Mouse (Mus musculus) heart, embryonic 14.5 days (tissue): ENCODE measurements around the gene Ubr3. TPM values are rescaled to one million over a fixed set of nuclear protein-coding genes. Genes with fewer than 3 reads are reported as not detected.

Experiments
- ATAC-seq: fragments of 200-750 bp; cut with Nextera tagmentation; 2 replicates; pipeline ENCODE4 v1.8.0; 2017; ENCODE audit warnings: low read depth, moderate TSS enrichment; ENCODE audit not compliant: insufficient number of reproducible peaks, insufficient read depth, low FRiP score
- H3K27ac ChIP-seq, 2 experiments: fragments of 200-500 bp in 1 of 2; fragments of 300-500 bp in 1 of 2; sonication (generic) in 1 of 2; replicated peaks in 1 of 2; 2 replicates each; pipeline ENCODE4 v1.5.1; 2012 to 2014; ENCODE audit warnings: low read depth in 2 of 2, low read length in 2 of 2, control low read depth in 1 of 2, mild to moderate bottlenecking in 1 of 2, mixed read lengths in 1 of 2; ENCODE audit not compliant: control insufficient read depth in 1 of 2, insufficient read depth in 1 of 2
- H3K27me3 ChIP-seq: fragments of 300-500 bp; sonication (generic); 2 replicates; pipeline ENCODE4 v1.6.1; 2014; ENCODE audit warnings: mild to moderate bottlenecking, low read length, control low read depth; ENCODE audit not compliant: control insufficient read depth, insufficient read depth
- H3K36me3 ChIP-seq: fragments of 300-500 bp; sonication (generic); 2 replicates; pipeline ENCODE4 v1.6.1; 2014; ENCODE audit warnings: mild to moderate bottlenecking, control low read depth, low read length, mixed read lengths; ENCODE audit not compliant: control insufficient read depth, insufficient read depth
- H3K4me1 ChIP-seq, 2 experiments: fragments of 200-500 bp in 1 of 2; fragments of 300-500 bp in 1 of 2; sonication (generic) in 1 of 2; 2 replicates each; pipeline ENCODE4 v1.6.1; 2012 to 2014; ENCODE audit warnings: low read length in 2 of 2, control low read depth in 1 of 2, mixed read lengths in 1 of 2; ENCODE audit not compliant: control insufficient read depth in 2 of 2, insufficient read depth in 2 of 2
- H3K4me2 ChIP-seq: fragments of 300-500 bp; sonication (generic); 2 replicates; pipeline ENCODE4 v1.6.1; 2014; ENCODE audit warnings: mild to moderate bottlenecking, low read length
- H3K4me3 ChIP-seq, 2 experiments: fragments of 200-500 bp in 1 of 2; fragments of 300-500 bp in 1 of 2; sonication (generic) in 1 of 2; 2 replicates each; pipeline ENCODE4 v1.5.1; 2012 to 2014; ENCODE audit warnings: low read length in 2 of 2, mild to moderate bottlenecking in 2 of 2, control low read depth in 1 of 2, low read depth in 1 of 2, moderate library complexity in 1 of 2; ENCODE audit not compliant: control insufficient read depth in 1 of 2, insufficient read depth in 1 of 2
- H3K9ac ChIP-seq: fragments of 300-500 bp; sonication (generic); 2 replicates; pipeline ENCODE4 v1.6.1; 2014; ENCODE audit warnings: mild to moderate bottlenecking, low read length
- H3K9me3 ChIP-seq: fragments of 300-500 bp; sonication (generic); 2 replicates; pipeline ENCODE4 v1.6.1; 2016; ENCODE audit warnings: low read length, control low read depth; ENCODE audit not compliant: control insufficient read depth
- WGBS: fragments of 180-500 bp; shearing (Covaris S2); extraction: QIAGEN DNeasy Blood & Tissue Kit; methylation state at CpG from one replicate; pipeline ENCODE4 v1.1.7; 2014; 5-methylcytosine and 5-hydroxymethylcytosine counted together
- polyA plus RNA-seq: library from polyadenylated mRNA; unstranded; fragments of >200 nt; fragmentation: Nextera tagmentation; extraction: Ambion mirVana; gene quantifications from 2 replicates; pipeline ENCODE4 v1.2.1, GENCODE M21; 2014

Ubr3 gene
- polyA plus RNA-seq, 1 experiment from 2014 or later, result 19.9 TPM

DNA sequence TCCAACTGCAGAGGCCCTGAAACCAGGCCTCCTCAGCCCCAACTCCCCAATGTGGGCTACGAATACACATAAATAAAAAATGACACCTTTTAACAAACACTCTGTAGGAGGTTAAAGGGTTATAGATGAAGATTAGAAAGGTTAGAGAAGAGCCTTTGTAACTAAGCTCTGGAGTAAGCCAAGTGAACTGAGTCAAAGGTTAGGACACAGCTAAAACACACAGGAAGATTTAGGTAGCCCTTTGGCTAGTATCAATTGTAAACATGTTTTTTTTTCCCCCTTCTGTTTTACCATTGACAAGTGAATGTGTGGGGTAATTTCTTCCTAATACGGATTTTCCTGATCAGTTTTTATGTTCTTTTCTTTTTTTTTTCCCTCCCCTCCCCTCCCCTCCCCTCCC is 15.8 kb downstream of the Ubr3 start:
- H3K4me1 ChIP-seq, result no peaks in the 10 kb centered on the region
- no peak overlapping the region for H3K4me3 ChIP-seq
- no peaks in the 10 kb centered on the region for H3K9me3 ChIP-seq
- no peak for ATAC-seq
- no peak overlapping the region for H3K9ac ChIP-seq
- H3K4me2 ChIP-seq, result no peak overlapping the region
- H3K36me3 ChIP-seq, result peaks cover 23% of the 10 kb centered on the region
- no peaks in the 10 kb centered on the region for H3K27me3 ChIP-seq
- no peak overlapping the region for H3K27ac ChIP-seq
- 89% methylated on average over 2 of the region's 2 CpGs for WGBS

DNA sequence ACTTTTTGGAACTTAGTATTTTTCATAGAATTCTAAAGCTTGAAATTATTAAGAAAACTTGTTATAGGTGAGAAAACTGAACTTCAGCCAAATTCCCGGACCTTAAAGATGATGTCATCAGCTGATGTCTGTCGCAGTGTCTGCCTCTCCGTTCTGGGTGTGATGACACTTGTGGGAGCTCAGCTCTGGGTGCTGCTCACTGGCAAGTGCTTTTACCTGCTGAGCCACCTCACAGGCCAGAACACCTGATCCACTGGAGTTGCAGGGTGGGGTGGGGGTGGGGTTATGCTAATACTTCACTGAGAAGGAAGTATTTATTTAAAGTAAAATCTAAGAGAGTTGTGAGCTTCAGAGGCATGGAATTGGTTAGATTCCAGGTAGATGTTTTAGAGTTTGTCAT is 20.3 kb downstream of the Ubr3 start:
- Histone ChIP-seq H3K36me3 (peaks cover 53% of the 10 kb centered on the region), H3K27me3 (no peaks in the 10 kb centered on the region), H3K27ac (no peak overlapping the region), H3K4me3 (no peak overlapping the region), H3K4me2 (no peak overlapping the region), H3K9ac (no peak overlapping the region), H3K9me3 (no peaks in the 10 kb centered on the region), H3K4me1 (no peaks in the 10 kb centered on the region; a peak in 1 of 4 replicates)
- ATAC-seq, result no peak
- WGBS, result 73% methylated on average over 3 of the region's 3 CpGs

DNA sequence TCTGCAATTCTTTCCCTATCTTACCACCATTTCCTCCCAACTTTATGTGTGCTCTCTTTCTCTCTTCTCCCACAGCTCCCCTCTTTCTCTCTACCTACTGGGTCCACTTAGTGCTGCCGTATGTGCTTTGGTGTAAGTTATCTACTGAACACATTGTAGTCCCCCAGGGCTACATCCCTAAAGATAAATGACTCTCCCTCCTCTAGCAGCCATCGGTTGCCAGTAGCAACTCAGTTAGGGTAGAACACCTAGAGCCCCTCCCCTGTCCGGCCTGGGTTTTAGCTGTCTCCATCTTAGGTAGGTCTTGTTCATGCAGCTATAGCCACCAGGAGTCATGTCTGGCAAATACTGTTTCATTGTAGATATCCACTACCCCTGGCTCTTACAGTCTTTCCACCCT is 27.9 kb downstream of the Ubr3 start:
- ATAC-seq, result no peak
- Histone ChIP-seq H3K4me1 (no peaks in the 10 kb centered on the region; a peak in 1 of 4 replicates), H3K27me3 (no peaks in the 10 kb centered on the region), H3K27ac (no peak overlapping the region), H3K9ac (no peak overlapping the region), H3K36me3 (peaks cover 50% of the 10 kb centered on the region), H3K4me2 (no peak overlapping the region), H3K9me3 (no peaks in the 10 kb centered on the region), H3K4me3 (no peak overlapping the region)
- WGBS, result 73% methylated on average over 3 of the region's 3 CpGs

DNA sequence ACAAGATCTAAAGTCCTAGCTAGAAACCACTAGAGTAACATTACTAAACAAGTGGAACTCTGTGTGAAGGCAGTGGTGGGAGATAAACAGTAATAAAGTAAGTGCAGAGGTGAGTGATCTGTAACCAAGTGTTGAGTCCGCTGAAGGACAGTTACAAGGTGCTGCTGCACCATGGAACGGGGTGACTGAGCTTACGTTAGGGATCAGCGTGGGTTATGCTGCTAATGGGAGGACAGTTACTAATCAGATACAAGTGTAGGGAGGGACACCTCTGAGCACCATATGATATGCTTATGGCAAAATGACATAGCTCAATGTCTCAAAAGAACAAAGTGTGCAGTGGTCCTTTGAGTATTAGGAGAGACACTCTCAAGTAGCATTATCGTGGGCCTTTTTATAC is 39.3 kb downstream of the Ubr3 start:
- 97% methylated on average over 5 of the region's 5 CpGs for WGBS
- Histone ChIP-seq H3K27ac (no peak overlapping the region), H3K36me3 (peaks cover 46% of the 10 kb centered on the region), H3K4me2 (no peak overlapping the region), H3K27me3 (no peaks in the 10 kb centered on the region), H3K9me3 (no peaks in the 10 kb centered on the region), H3K4me3 (no peak overlapping the region), H3K4me1 (no peaks in the 10 kb centered on the region), H3K9ac (no peak overlapping the region)
- ATAC-seq, result no peak

DNA sequence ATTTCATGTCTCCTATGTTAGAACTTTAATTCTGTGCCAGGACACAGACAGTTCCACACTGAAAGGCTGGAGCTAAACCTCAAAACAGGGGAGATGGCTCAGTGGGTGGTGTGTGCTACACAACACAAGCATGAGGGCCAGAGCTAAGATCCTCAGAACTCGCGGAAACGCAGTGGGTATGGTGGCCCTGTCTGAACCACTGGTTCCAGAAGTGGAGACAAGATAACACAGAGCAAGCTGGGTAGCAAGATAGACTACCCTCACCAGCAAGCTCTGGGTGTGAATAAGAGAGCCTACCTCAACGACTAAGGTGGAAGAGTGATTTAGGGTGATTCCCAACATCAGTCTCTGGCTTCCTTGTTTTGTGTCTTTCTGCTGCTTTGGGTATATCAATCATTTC is 42.2 kb downstream of the Ubr3 start:
- H3K9ac ChIP-seq, result no peak overlapping the region
- no peak overlapping the region for H3K4me2 ChIP-seq
- H3K4me1 ChIP-seq, result no peaks in the 10 kb centered on the region
- no peaks in the 10 kb centered on the region for H3K9me3 ChIP-seq
- H3K4me3 ChIP-seq, result no peak overlapping the region
- no peaks in the 10 kb centered on the region for H3K27me3 ChIP-seq
- 76% methylated on average over 4 of the region's 4 CpGs for WGBS
- ATAC-seq, result no peak
- peaks cover 47% of the 10 kb centered on the region for H3K36me3 ChIP-seq
- H3K27ac ChIP-seq, result no peak overlapping the region

DNA sequence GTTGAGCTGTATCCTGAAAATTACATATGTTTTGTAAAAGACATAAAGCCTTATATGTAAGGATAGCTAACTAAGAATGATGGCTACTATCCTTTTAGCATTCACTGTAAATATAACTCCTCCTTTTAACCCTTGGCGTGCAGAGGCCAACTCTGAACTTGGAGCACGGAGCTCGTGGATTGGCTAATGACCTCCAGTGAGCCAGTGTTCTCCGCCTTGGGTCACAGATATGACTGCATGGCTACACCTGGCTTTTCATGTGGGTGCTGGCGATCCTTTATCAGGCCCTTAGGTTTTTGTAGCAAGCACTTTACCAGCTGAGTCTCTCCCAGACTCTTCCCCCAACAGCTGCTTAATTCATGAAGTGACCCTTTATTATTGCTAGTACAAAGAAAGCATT is 42.6 kb downstream of the Ubr3 start:
- no peak overlapping the region for H3K27ac ChIP-seq
- ATAC-seq, result no peak
- H3K36me3 ChIP-seq, result peaks cover 44% of the 10 kb centered on the region
- H3K9ac ChIP-seq, result no peak overlapping the region
- H3K4me1 ChIP-seq, result no peaks in the 10 kb centered on the region
- H3K4me3 ChIP-seq, result no peak overlapping the region
- no peaks in the 10 kb centered on the region for H3K27me3 ChIP-seq
- no peak overlapping the region for H3K4me2 ChIP-seq
- no peaks in the 10 kb centered on the region for H3K9me3 ChIP-seq
- WGBS, result 91% methylated on average over 5 of the region's 5 CpGs

DNA sequence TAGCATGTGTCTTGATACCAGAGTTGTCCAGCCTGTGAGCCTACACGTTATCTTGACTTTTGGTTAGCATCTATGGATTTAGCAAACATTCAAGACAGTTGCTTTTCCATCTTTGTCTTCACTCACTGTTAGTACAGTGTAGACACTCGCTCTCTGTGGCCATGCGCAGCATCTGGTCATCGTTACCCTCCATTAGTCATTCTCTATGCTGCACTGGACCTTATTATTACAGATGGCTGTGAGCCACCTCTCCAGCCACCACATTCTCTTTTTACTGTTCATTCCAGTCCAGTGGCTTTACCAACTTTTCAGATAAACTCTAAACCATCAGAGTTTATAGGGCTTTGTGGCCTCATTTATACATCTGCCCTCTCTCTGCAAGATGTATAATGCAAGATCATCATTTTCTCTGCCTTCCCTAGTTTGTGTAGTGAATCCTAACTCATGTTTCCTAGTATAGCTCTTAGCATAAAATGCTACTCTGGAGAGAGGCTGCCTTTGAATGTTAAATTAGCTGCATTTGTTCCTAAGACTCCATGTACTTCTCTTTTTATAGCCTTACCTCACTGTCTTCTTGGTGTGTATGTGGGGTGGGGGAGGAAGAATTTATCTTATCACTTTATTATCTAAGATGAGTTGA is 44.5 kb downstream of the Ubr3 start:
- Histone ChIP-seq H3K4me2 (no peak overlapping the region), H3K27ac (no peak overlapping the region), H3K9ac (no peak overlapping the region), H3K4me3 (no peak overlapping the region), H3K27me3 (no peaks in the 10 kb centered on the region), H3K4me1 (no peaks in the 10 kb centered on the region), H3K36me3 (peaks cover 43% of the 10 kb centered on the region), H3K9me3 (no peaks in the 10 kb centered on the region)
- no peak for ATAC-seq
- whole genome bisulfite sequencing, result 91% methylated on average over 4 of the region's 4 CpGs

DNA sequence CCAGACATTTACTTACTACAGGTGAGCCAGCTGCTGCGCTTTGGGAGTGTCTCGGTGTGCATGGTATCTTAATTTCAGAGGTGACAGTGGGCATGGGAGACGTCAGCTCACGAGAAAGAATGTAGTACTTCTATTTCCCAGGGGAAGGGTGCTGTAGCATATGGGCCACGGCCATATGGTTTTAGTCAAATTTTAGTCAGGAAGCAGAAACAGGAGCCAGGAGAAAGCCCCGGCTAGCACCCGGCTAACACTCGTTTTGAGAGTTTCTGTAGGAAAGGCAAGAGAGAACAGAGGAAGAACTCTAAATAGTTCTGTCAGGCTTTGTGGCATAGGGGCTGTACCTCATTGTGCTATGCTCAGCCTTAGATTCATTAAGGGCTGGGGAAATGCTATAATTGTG is 55.8 kb downstream of the Ubr3 start:
- Histone ChIP-seq H3K36me3 (peaks cover 77% of the 10 kb centered on the region), H3K4me3 (no peak overlapping the region), H3K27ac (no peak overlapping the region), H3K27me3 (no peaks in the 10 kb centered on the region), H3K4me2 (no peak overlapping the region), H3K9ac (no peak overlapping the region), H3K4me1 (no peaks in the 10 kb centered on the region), H3K9me3 (no peaks in the 10 kb centered on the region)
- ATAC-seq, result no peak
- 67% methylated on average over 8 of the region's 8 CpGs for WGBS
